23 mouse cellular contexts compared by ENCODE assay signal in the genomic region with DNA sequence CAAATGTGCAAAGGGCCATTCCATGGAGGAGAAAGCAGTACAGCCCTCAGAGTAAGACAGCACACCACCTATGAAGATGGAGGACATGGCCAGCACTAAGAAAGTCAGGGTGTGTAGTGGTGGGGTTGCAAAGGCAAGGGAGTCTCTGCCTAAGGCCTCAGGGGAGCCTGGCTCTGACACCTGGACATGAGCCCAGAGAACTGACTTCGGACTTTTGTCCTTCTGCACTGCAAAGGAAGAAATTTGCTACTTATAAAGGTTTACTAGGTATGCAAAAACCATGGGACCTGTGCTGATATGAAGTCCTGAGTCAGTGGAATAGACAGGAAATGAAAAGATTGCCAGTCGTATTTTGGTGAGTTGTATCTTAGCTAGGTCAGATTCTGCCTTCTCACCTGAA. TPM values are rescaled to one million over a fixed set of nuclear protein-coding genes. Genes with fewer than 3 reads are reported as not detected.
"Had no signal": no experiment of that assay in that cellular context is flagged by ENCODE, and none has a peak within 500 bp of the region (broad histone marks: within the 10 kb centered on the region; RNA-seq: fewer than 3 reads in every experiment).

No protein-coding gene starts in this region.

- H3K4me1 ChIP-seq: heart, embryonic 10.5 days; heart, embryonic 12.5 days; hindbrain, embryonic 10.5 days; hindbrain, embryonic 12.5 days; intestine, embryonic 15.5 days; limb, embryonic 13.5 days; limb, embryonic 15.5 days; liver, embryonic 12.5 days had no signal

- H3K9ac ChIP-seq: heart, embryonic 12.5 days; hindbrain, embryonic 12.5 days; hindbrain, embryonic 14.5 days; intestine, embryonic 15.5 days; limb, embryonic 13.5 days; limb, embryonic 15.5 days; liver, embryonic 12.5 days; liver, embryonic 14.5 days had no signal

- H3K27me3 ChIP-seq: intestine, embryonic 15.5 days; limb, embryonic 13.5 days; limb, embryonic 15.5 days had no signal

- H3K4me2 ChIP-seq: heart, embryonic 12.5 days; hindbrain, embryonic 12.5 days; hindbrain, embryonic 14.5 days; intestine, embryonic 15.5 days; limb, embryonic 13.5 days; limb, embryonic 15.5 days; liver, embryonic 12.5 days had no signal

- H3K27ac ChIP-seq: gastrocnemius, adult 2 months; heart, embryonic 10.5 days; hindbrain, embryonic 10.5 days; hindbrain, embryonic 12.5 days; hindbrain, embryonic 14.5 days; intestine, embryonic 15.5 days; layer of hippocampus, adult 2 months; limb, embryonic 13.5 days; limb, embryonic 15.5 days; liver, embryonic 12.5 days; liver, embryonic 14.5 days had no signal

- H3K9me3 ChIP-seq: heart, embryonic 10.5 days; heart, embryonic 12.5 days; hindbrain, embryonic 10.5 days; hindbrain, embryonic 12.5 days; intestine, embryonic 15.5 days; limb, embryonic 13.5 days; limb, embryonic 15.5 days; liver, embryonic 12.5 days had no signal

- ATAC-seq: forebrain, embryonic 16.5 days; hindbrain, embryonic 16.5 days; inflammation-experienced regulatory T-cells, adult 6 months; intestine, embryonic 15.5 days; intestine, postnatal 0 days; liver, embryonic 12.5 days had no signal

- H3K4me3 ChIP-seq: gastrocnemius, adult 2 months; heart, embryonic 10.5 days; heart, embryonic 12.5 days; hindbrain, embryonic 10.5 days; hindbrain, embryonic 12.5 days; intestine, embryonic 15.5 days; layer of hippocampus, adult 2 months; limb, embryonic 13.5 days; limb, embryonic 15.5 days; liver, embryonic 12.5 days had no signal

- DNase-seq: gastrocnemius, adult 2 months; gastrocnemius, postnatal 10 days; gastrocnemius, postnatal 25 days; heart, adult 18-20 months; heart, postnatal 10 days; heart, postnatal 4 days; left cerebral cortex, postnatal 4 days; lung, adult 18-20 months had no signal

- H3K36me3 ChIP-seq: heart, embryonic 10.5 days; heart, embryonic 12.5 days; hindbrain, embryonic 10.5 days; hindbrain, embryonic 12.5 days; intestine, embryonic 15.5 days; limb, embryonic 13.5 days; limb, embryonic 15.5 days; liver, embryonic 12.5 days had no signal

RNA-seq across cellular contexts. Expression of gene Ngef, which starts 28.1 kb away (rescaled TPM):
- polyA plus RNA-seq: inflammation-experienced regulatory T-cells, adult 6 months had no signal
